In the genomic region with DNA sequence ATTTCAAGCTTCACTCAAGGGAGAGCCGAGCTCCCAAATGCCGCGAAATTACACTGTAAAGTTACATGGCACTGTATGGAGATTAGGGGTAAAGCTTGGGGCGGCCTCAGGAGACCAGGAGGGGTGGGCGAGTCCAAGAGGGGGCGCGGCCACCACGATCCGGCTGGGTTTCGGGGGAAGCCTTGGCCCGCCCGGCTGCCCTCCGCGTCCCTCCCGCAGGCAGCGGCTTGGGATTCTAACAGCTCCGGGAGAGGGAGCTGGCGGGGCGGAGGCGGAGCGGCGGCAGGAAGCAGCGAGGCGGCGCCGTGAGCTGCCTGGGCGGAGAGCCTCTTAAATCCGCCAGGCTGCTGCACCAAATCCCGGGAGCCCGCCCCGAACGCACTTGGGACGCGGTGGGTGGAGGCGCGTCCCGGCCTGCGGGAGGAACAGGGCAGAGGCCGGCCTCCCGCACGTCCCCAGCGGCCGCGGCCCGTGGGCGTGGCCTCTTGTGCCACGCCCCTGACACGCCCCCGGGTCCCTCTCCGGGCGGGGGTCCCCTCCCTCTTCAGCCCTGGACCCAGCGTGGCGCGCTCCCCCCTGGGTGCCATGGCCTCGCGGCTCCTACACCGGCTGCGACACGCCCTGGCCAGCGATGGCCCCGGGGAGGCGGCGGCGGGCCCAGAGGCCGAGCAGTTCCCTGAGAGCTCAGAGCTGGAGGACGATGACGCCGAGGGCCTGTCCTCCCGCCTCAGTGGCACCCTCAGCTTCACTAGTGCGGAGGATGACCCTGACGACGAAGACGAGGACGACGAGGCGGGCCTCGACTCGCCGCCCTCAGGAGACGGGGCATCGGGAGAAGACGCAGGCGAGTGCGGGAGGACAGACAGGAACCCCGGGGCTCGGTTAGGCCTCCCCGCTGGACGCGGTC, we compare ENCODE assay signal across 8 mouse cellular contexts. TPM values are rescaled to one million over a fixed set of nuclear protein-coding genes. Genes with fewer than 3 reads are reported as not detected.
DNase-seq lines count a peak whose midpoint lies in the region; ATAC-seq lines count a peak whose summit lies in the region.

Snx21 (plus strand) TSS at position 343 of the 907 bp plus-strand sequence.

- H3K4me3 ChIP-seq in lung, embryonic 16.5 days (ENCODE audit: low read length), result peak within 1 kb of the TSS; percentile 77

- no peaks in the 10 kb centered on the region for H3K36me3 ChIP-seq in lung, embryonic 16.5 days (ENCODE audit: control insufficient read depth, insufficient read depth, low read length)

- ATAC-seq in lung, embryonic 16.5 days (ENCODE audit: low read depth), result peak; percentile 96

- peak within 1 kb of the TSS; percentile 88 for H3K9ac ChIP-seq in lung, embryonic 16.5 days (ENCODE audit: low read length)

- H3K4me1 ChIP-seq in lung, embryonic 16.5 days (replicated peaks; ENCODE audit: control insufficient read depth, insufficient read depth, low read length), result peaks cover 16% of the 10 kb centered on the region

- under 1% methylated on average over 79 of the region's 89 CpGs for WGBS in lung, embryonic 16.5 days

- no peaks in the 10 kb centered on the region for H3K9me3 ChIP-seq in lung, embryonic 16.5 days (ENCODE audit: control insufficient read depth, low read length)

- DNase-seq in MN1 (ENCODE audit: low spot score), result peak; percentile 94
- DNase-seq in cerebellum, adult 9-10 months, result peak; percentile 93
- DNase-seq in forelimb bud, embryonic 11.5 days (ENCODE audit: low read depth, low spot score), result peak; percentile 79
- DNase-seq in heart, postnatal 4 days, result peak; percentile 91
- DNase-seq in layer of hippocampus, adult 9-11 months, result peak; percentile 91
- DNase-seq in ovary, postnatal 10 days (ENCODE audit: low spot score), result peak; percentile 81
- peak; percentile 71 for DNase-seq in thymus, postnatal 0 days (ENCODE audit: low spot score)

- H3K4me2 ChIP-seq in lung, embryonic 16.5 days (ENCODE audit: low read depth, low read length), result peak within 1 kb of the TSS; percentile 86

- H3K27me3 ChIP-seq in lung, embryonic 16.5 days (ENCODE audit: control insufficient read depth, insufficient read depth, low read depth, low read length), result no peaks in the 10 kb centered on the region

- peak within 1 kb of the TSS; percentile 96 for H3K27ac ChIP-seq in lung, embryonic 16.5 days (ENCODE audit: low read length)

RNA-seq across cellular contexts. Expression of gene Snx21, which starts in this region (rescaled TPM):
- total RNA-seq in heart, postnatal 4 days (2021), result 10 to 100 TPM; 22.9 to 24.1 TPM
- 23.9 and 30.6 TPM in 2 replicates for polyA plus RNA-seq in lung, embryonic 16.5 days (2015; fragmentation: Nextera tagmentation; extraction: Ambion mirVana)
- polyA plus RNA-seq in thymus, postnatal 0 days (2015; fragmentation: Nextera tagmentation; extraction: Ambion mirVana), result 7.0 and 7.7 TPM in 2 replicates

Comparison
In these comparisons a context has a peak if more than half of its experiments do, and no peak if none do; other contexts are left out.
1. Peak in every context shown above with its lines: DNase-seq, ATAC-seq, H3K4me3 ChIP-seq and H3K27ac ChIP-seq.